Mouse (Mus musculus) heart, postnatal 0 days (tissue): ENCODE data around the gene Cdc14a. TPM values are rescaled to one million over a fixed set of nuclear protein-coding genes. Genes with fewer than 3 reads are reported as not detected.

ENCODE experiments used
- ATAC-seq: fragments of 200-750 bp; cut with Nextera tagmentation; 2 replicates; pipeline ENCODE4 v1.8.0; 2017; ENCODE audit warnings: low read depth, moderate number of reproducible peaks, moderate library complexity; ENCODE audit not compliant: insufficient read depth
- DNase-seq: peaks from one replicate; pipeline ENCODE4 v3.0.0-alpha.2; 2016; ENCODE audit warnings: low spot score
- H3K27ac ChIP-seq: fragments of 300-500 bp; sonication (generic); 2 replicates; pipeline ENCODE4 v1.5.1; 2014; ENCODE audit warnings: low read depth, mild to moderate bottlenecking
- H3K27me3 ChIP-seq: fragments of 300-500 bp; sonication (generic); 2 replicates; pipeline ENCODE4 v1.6.1; 2014; ENCODE audit warnings: low read length, mixed read lengths; ENCODE audit not compliant: control insufficient read depth, insufficient read depth
- H3K36me3 ChIP-seq: fragments of 300-500 bp; sonication (generic); replicated peaks from 2 replicates; pipeline ENCODE4 v1.6.1; 2014; ENCODE audit warnings: low read length, mixed read lengths; ENCODE audit not compliant: control insufficient read depth, insufficient read depth
- H3K4me1 ChIP-seq: fragments of 300-500 bp; sonication (generic); 2 replicates; pipeline ENCODE4 v1.6.1; 2014; ENCODE audit warnings: antibody characterized with exemption; ENCODE audit not compliant: control insufficient read depth, insufficient read depth
- H3K4me2 ChIP-seq: fragments of 300-500 bp; sonication (generic); 2 replicates; pipeline ENCODE4 v1.6.1; 2014; ENCODE audit warnings: low read depth, mild to moderate bottlenecking, low read length, moderate library complexity
- H3K4me3 ChIP-seq: fragments of 300-500 bp; sonication (generic); 2 replicates; pipeline ENCODE4 v1.5.1; 2014; ENCODE audit warnings: low read depth, low read length
- H3K9ac ChIP-seq: fragments of 300-500 bp; sonication (generic); replicated peaks from 2 replicates; pipeline ENCODE4 v1.6.1; 2014; ENCODE audit warnings: low read depth, low read length, mixed read lengths
- H3K9me3 ChIP-seq: fragments of 300-500 bp; sonication (generic); replicated peaks from 2 replicates; pipeline ENCODE4 v1.6.1; 2016; ENCODE audit warnings: low read length; ENCODE audit not compliant: control insufficient read depth
- CTCF ChIP-seq: IDR thresholded peaks from 2 replicates; pipeline ENCODE4 v1.5.1; 2016; ENCODE audit warnings: antibody characterized with exemption, control low read depth, low read depth
- EP300 ChIP-seq: IDR thresholded peaks from 2 replicates; pipeline ENCODE4 v1.6.1; 2016; ENCODE audit warnings: antibody characterized with exemption, low read depth
- WGBS: fragments of 180-500 bp; shearing (Covaris S2); extraction: QIAGEN DNeasy Blood & Tissue Kit; methylation state at CpG from one replicate; pipeline ENCODE4 v1.1.7; 2014; 5-methylcytosine and 5-hydroxymethylcytosine counted together
- polyA plus RNA-seq: library from polyadenylated mRNA; unstranded; fragments of >200 nt; fragmentation: Nextera tagmentation; extraction: Ambion mirVana; gene quantifications from 2 replicates; pipeline ENCODE4 v1.2.1, GENCODE M21; 2015
- total RNA-seq: library from RNA; depleted of rRNA; stranded (reverse); fragments of >200 nt; gene quantifications from 2 replicates; pipeline ENCODE4 v1.2.3, GENCODE M21; 2014; ENCODE audit warnings: low replicate concordance

Gene Cdc14a
- total and polyA plus RNA-seq, 2 experiments from 2014 or later = 2.5 to 6.1 TPM

DNA sequence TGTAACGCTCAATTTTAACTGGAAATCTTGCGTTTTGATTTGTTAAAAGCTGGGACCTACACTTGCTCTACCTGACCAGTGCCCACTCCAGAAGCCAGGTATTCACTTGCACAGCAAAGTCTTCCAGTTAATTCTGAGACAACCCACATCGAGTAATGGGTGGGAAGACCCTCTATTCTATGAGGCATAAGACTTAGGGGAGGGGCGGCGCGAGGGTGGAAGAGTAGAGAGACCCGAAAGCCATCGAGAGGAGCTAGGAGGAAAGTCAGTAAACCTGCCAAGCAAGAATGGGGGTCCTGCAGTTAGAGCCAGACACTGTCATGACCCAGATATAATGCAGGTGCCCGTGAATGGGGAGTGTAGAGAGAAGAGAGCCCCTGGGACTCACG lies 96.2 kb downstream of the Cdc14a start:
- peak overlapping the region; percentile 62; the same call in 1 of the 2 replicates for H3K4me2 ChIP-seq
- no peak for ATAC-seq

DNA sequence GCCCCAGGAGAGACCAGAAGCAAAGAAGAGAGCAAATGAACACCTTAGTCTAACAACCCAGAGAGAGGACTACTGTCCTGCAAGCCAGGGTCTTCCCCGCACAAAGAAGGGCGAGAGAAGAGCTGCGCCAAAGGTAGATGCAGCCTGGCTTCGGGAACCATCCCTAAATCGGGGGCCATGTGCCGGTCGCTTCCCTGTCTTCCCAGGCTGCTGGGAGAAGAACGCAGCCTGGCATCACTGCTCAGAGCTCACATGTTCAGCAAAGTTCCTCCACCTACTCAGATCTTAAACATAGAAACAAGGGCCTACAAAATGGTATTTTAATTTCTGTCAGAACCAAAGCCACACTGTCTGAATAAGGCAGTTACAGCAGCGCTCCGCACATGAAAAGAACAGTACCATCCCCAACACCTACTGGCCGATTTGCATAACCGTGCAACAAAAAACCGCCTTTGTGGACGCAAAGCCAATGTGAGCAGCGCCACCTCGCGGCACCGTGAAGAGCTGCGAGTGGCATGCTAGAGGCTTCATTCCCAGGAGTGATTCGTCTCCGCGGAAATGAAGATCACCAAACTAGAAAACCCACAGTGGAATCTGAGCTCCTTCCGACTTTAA lies 96.7 kb downstream of the Cdc14a start:
- Histone ChIP-seq H3K9me3 (no peaks in the 10 kb centered on the region), H3K4me2 (peak overlapping the region; percentile 62), H3K27ac (no peak overlapping the region), H3K9ac (no peak overlapping the region), H3K4me3 (peak overlapping the region; percentile 34), H3K36me3 (no peaks in the 10 kb centered on the region), H3K4me1 (0 out of 2 replicates have a peak, but pooled peaks cover 2% of the 10 kb centered on the region), H3K27me3 (no peaks in the 10 kb centered on the region)
- DNase-seq = peak; percentile 85
- TF ChIP-seq CTCF (peak; percentile 99), EP300 (no peak)
- peak; percentile 63 for ATAC-seq
- WGBS = 8% methylated on average over 23 of the region's 23 CpGs

More for the DNA sequence above, 96.2 kb downstream of the Cdc14a start:
- Histone ChIP-seq H3K4me3 (no peak overlapping the region), H3K4me1 (0 out of 2 replicates have a peak, but pooled peaks cover 2% of the 10 kb centered on the region), H3K27ac (no peak overlapping the region), H3K36me3 (no peaks in the 10 kb centered on the region), H3K27me3 (no peaks in the 10 kb centered on the region), H3K9ac (no peak overlapping the region), H3K9me3 (no peaks in the 10 kb centered on the region)
- no peak for DNase-seq
- no peak for TF ChIP-seq CTCF
- TF ChIP-seq EP300 = no peak
- WGBS = 48% methylated on average over 10 of the region's 10 CpGs

DNA sequence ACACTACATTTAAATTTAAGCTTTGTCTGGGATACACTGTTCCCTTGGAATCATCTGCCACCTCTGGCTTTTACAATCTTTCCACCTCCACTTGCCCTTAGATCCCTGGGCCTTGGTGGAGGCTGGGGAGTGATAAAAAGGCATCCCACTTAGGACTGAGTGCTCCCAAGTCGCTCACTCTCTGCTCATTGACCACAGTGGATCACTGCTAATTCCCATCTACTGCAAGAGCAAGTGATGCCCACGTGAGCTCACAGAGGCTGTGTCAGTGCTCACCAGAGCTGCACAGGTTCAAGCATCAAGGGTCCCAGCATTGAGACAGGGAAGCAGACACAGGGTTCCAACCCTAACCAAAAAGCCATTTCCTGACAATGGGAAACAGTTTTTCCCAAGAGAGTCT lies 98.3 kb downstream of the Cdc14a start:
- DNase-seq (no peak), ATAC-seq (no peak)
- no peaks in the 10 kb centered on the region for H3K9me3 ChIP-seq
- H3K4me1 ChIP-seq = 0 out of 2 replicates have a peak, but pooled peaks cover 2% of the 10 kb centered on the region
- no peak overlapping the region for H3K4me3 ChIP-seq
- 87% methylated on average over 2 of the region's 2 CpGs for WGBS
- no peak overlapping the region for H3K4me2 ChIP-seq
- H3K27ac ChIP-seq = no peak overlapping the region
- no peak overlapping the region for H3K9ac ChIP-seq
- no peaks in the 10 kb centered on the region for H3K27me3 ChIP-seq
- no peaks in the 10 kb centered on the region for H3K36me3 ChIP-seq
- TF ChIP-seq EP300 (no peak), CTCF (no peak)

DNA sequence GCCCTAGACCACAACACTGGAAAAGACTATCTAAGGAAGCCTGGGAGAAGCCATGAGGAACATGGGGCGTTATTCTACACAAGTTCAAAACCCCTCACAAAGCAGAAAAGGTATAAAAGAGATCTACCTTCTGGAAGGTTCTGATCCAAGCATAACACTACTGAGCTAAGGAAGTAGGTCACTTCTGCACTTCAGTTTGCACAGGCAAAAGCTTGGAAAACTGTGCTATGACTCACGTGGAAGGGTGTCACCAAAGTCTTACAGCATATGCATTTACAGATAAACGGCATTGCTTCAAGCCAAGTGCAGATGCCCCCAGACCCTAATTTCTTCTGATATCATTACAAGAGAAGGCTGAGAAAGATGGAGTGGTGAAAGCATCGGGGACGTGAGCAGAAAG lies 104.1 kb downstream of the Cdc14a start:
- TF ChIP-seq CTCF = no peak
- no peak for TF ChIP-seq EP300
- H3K4me2 ChIP-seq = no peak overlapping the region
- no peaks in the 10 kb centered on the region for H3K4me1 ChIP-seq
- H3K27me3 ChIP-seq = no peaks in the 10 kb centered on the region
- no peak for DNase-seq
- no peak overlapping the region for H3K4me3 ChIP-seq
- 90% methylated on average over 5 of the region's 5 CpGs for WGBS
- no peak overlapping the region for H3K9ac ChIP-seq
- H3K9me3 ChIP-seq = no peaks in the 10 kb centered on the region
- ATAC-seq = no peak
- H3K27ac ChIP-seq = no peak overlapping the region
- H3K36me3 ChIP-seq = no peaks in the 10 kb centered on the region

DNA sequence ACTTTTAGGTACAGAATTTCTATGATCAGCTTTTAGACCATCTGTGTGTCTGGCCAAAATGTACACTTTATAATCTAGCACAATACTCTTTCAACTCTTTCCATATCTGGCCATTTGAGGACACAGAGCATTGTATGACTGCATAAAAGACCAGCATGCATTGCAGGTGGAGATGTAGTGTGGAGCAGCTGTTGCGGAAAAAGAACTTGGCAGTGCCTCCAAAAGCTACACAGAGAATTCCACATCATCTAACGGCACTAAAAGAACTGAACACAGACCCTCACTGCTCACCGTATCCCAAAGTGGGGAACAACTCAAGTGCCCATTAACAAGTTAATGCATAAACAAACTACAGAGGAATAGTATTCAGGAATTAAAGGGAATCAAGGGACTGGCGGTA lies 112.0 kb downstream of the Cdc14a start:
- WGBS = 80% methylated on average over 4 of the region's 4 CpGs
- TF ChIP-seq CTCF (no peak), EP300 (no peak)
- no peaks in the 10 kb centered on the region for H3K9me3 ChIP-seq
- no peak overlapping the region for H3K4me3 ChIP-seq
- no peak overlapping the region for H3K9ac ChIP-seq
- no peak overlapping the region for H3K27ac ChIP-seq
- H3K36me3 ChIP-seq = no peaks in the 10 kb centered on the region; the same call in 1 of the 2 replicates
- no peak overlapping the region for H3K4me2 ChIP-seq
- DNase-seq = no peak
- ATAC-seq = no peak
- H3K27me3 ChIP-seq = no peaks in the 10 kb centered on the region
- peaks cover 6% of the 10 kb centered on the region; the same call in 1 of the 2 replicates for H3K4me1 ChIP-seq

DNA sequence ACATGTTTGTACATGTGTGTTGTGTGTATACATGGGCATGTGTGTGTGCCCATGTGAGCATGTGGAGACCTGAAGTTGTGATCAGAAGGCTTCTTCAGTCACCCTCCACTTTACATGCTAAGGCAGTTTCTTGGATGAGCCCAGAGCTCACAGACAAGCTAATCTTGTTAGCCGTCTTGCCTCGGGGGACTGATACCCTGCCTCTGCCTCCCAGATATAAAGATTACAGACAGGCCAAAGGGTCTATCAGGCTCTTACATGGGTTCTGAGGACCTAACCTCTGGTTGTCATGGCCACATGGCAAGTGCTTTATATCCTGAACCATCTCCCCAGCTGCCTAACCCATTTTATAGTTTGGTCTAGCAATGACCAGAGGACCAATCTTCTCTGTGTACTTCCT lies 112.7 kb downstream of the Cdc14a start:
- ATAC-seq = no peak
- WGBS = 94% methylated on average over 2 of the region's 2 CpGs

More for the DNA sequence above, 112.7 kb downstream of the Cdc14a start:
- TF ChIP-seq CTCF (no peak), EP300 (no peak)
- no peak overlapping the region for H3K4me3 ChIP-seq
- H3K4me2 ChIP-seq = no peak overlapping the region
- no peak overlapping the region for H3K9ac ChIP-seq
- H3K4me1 ChIP-seq = peaks cover 6% of the 10 kb centered on the region; the same call in 1 of the 2 replicates
- DNase-seq = no peak
- H3K27ac ChIP-seq = no peak overlapping the region
- H3K36me3 ChIP-seq = no peaks in the 10 kb centered on the region; the same call in 1 of the 2 replicates
- H3K9me3 ChIP-seq = no peaks in the 10 kb centered on the region
- no peaks in the 10 kb centered on the region for H3K27me3 ChIP-seq
